Mouse (Mus musculus) erythroblast, adult 5-6 weeks (primary cell): ENCODE results near the gene Tspan31. TPM values are rescaled to one million over a fixed set of nuclear protein-coding genes. Genes with fewer than 3 reads are reported as not detected.

ENCODE experiments used
- ATAC-seq: replicated peaks from 2 replicates; pipeline ENCODE4 v1.8.0; 2016; ENCODE audit warnings: moderate number of reproducible peaks, mild to moderate bottlenecking, moderate TSS enrichment, inconsistent platforms; ENCODE audit not compliant: poor library complexity, low FRiP score, severe bottlenecking
- total RNA-seq, 2 experiments: library from RNA; stranded (forward) in 1 of 2; stranded (reverse) in 1 of 2; fragments of 150-400 nt in 1 of 2; fragments of 200-764, 138-1000 nt in 1 of 2; gene quantifications; 2 replicates each; pipeline versions ENCODE4 v1.2.3 to v1.2.4; 2015 to 2017; ENCODE audit warnings: low replicate concordance in 2 of 2

The Tspan31 gene
- total RNA-seq, 2 experiments from 2014 or later = 19.0 to 30.4 TPM

GRCm38 (mm10) chr10:127050119-127050474, 20.0 kb downstream of the Tspan31 start:
- no peak for ATAC-seq

- no peak for ATAC-seq
Observed at GRCm38 (mm10) chr10:127049395-127050118, 20.5 kb downstream of the Tspan31 start.

- ATAC-seq = no peak
Observed at GRCm38 (mm10) chr10:127048608-127049394, 21.3 kb downstream of the Tspan31 start.

GRCm38 (mm10) chr10:127047954-127048353, 22.1 kb downstream of the Tspan31 start, which contains the start of gene Cyp27b1:
Gene Cyp27b1 (plus strand): TSS chr10:127048250.
- ATAC-seq = no peak

GRCm38 (mm10) chr10:127043187-127043586, 26.9 kb downstream of the Tspan31 start:
- ATAC-seq = no peak

- ATAC-seq = no peak
Observed at GRCm38 (mm10) chr10:127042468-127043115, 27.5 kb downstream of the Tspan31 start.

GRCm38 (mm10) chr10:127041774-127042338, 28.2 kb downstream of the Tspan31 start:
- peak; percentile 59 for ATAC-seq

- ATAC-seq = peak; percentile 36
Observed at GRCm38 (mm10) chr10:127041274-127041766, 28.7 kb downstream of the Tspan31 start, which contains the start of the genes Mettl1 and Eef1akmt3. Gene Mettl1 (plus strand): TSS chr10:127041414. Gene Eef1akmt3 (minus strand): TSS chr10:127041513.

GRCm38 (mm10) chr10:127040569-127041214, 29.4 kb downstream of the Tspan31 start:
- no peak for ATAC-seq

GRCm38 (mm10) chr10:127037641-127038040, 32.4 kb downstream of the Tspan31 start:
- no peak for ATAC-seq

GRCm38 (mm10) chr10:127036273-127036672, 33.8 kb downstream of the Tspan31 start:
- ATAC-seq = no peak

GRCm38 (mm10) chr10:127033301-127033741, 36.7 kb downstream of the Tspan31 start:
- no peak for ATAC-seq

GRCm38 (mm10) chr10:127030336-127031296, 39.4 kb downstream of the Tspan31 start, which contains the start of gene Tsfm:
Gene Tsfm (minus strand): TSS chr10:127030840.
- ATAC-seq = peak; percentile 99

GRCm38 (mm10) chr10:127018422-127018821, 51.6 kb downstream of the Tspan31 start:
- ATAC-seq = no peak
